Mouse (Mus musculus): ENCODE data around the gene Ppef1. TPM values are rescaled to one million over a fixed set of nuclear protein-coding genes. Genes with fewer than 3 reads are reported as not detected.

Gene Ppef1
- polyA plus RNA-seq, 2 experiments from 2014 or later: not detected

- no peak for ATAC-seq
These were observed 137.5 kb downstream of the Ppef1 start for GRCm38 (mm10) chrX:160598055-160598454.

DNA sequence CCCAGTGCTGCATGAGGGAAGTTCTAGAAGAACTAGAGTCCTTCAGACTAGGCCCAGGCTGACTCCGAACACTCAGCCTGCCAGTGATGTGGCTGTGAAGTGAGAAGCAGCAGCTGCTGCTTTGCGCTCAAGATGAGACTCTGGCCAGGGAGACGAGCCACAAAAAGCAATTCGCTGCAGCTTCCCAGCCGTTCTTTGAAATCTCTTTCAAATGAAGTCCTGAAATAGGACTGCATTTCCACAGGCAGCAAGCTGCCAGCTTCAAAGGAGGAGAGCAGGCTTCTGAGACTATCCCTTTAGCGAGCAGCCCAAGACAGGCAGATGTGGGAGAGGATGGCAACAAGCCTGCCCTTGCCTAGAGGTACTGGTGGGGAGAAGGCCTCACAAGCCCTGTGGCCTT lies 142.6 kb downstream of the Ppef1 start:
- no peak for ATAC-seq

- ATAC-seq: no peak
These were observed 145.4 kb downstream of the Ppef1 start for GRCm38 (mm10) chrX:160590147-160590546.

DNA sequence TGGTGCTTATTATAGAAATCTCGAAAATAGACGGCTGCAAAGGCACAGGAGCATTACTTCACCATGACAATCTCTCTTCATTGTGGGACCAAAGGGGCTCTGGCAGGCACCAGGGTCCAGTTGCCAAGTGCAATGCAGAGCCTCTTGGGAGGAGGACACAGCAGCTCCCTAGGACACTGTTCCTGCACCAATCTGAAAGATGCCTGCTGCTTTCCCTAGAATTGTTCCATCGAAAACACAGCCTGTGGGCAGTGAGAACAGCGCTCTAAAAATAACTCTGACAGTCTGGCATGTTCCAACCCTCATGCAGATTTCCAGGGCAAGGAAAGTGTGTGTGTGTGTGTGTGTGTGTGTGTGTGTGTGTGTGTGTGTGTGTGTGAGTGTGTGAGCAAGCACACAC lies 147.0 kb downstream of the Ppef1 start:
- ATAC-seq: no peak

DNA sequence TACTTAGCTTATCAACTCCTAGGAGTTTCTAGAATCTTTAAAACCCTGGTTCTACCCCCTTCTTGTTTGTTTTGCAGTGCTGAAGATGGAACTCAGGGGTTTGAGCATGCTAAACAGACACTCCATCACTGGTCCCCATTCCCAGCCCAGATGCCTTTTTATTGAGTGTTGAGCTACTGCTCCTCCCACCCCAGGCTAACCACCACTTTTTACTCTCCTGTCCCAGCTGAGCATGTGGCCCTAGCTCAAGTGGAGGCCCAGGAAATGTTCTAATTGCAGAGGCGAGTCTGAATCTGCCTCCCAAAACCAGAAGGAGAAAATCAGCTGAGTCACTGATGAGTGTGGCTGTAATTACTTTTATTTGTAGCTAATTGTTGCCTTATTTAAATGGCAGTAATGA lies 150.5 kb downstream of the Ppef1 start:
- ATAC-seq: no peak

- no peak for ATAC-seq
These were observed 151.3 kb downstream of the Ppef1 start for GRCm38 (mm10) chrX:160584148-160584838.

DNA sequence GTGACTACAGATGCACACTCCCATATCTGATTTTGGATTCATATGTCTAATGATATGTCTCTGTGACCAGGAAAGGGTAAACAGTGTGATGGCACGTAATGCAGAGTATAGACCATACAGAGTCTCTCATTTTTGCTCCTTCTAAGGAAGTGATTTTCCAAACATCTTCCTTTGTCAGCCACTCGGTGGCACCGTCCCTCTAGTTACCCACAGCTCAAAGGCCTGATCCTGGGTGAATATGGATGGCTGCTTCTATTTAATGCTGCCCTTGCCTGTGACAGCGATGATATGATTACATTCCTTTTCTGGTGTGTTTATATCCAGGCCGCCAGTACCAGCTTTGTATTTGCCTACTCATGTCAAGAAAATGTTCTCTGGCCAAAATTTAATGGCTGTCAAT lies 152.0 kb downstream of the Ppef1 start:
- no peak for ATAC-seq

Other genes starting within 250 kb of the Ppef1 start
- 1 to 10 TPM; 4.3 to 9.9 TPM for gene Phka2, start 233.6 kb downstream of the Ppef1 start, polyA plus RNA-seq (2017; shearing (Covaris generic))
- not detected for gene Rs1, start 32.2 kb upstream of the Ppef1 start, polyA plus RNA-seq (2017; shearing (Covaris generic))
- gene Gja6, start 171.3 kb upstream of the Ppef1 start, polyA plus RNA-seq (2017; shearing (Covaris generic)): not detected

Measured in CD4-positive, CD25-positive, alpha-beta regulatory T cell, adult 4 months (primary cell).